Mouse (Mus musculus): ENCODE data around the gene Knop1. TPM values are rescaled to one million over a fixed set of nuclear protein-coding genes. Genes with fewer than 3 reads are reported as not detected.

Gene Knop1
- polyA plus RNA-seq (2014; fragmentation: Nextera tagmentation; extraction: Ambion mirVana) = 89.8 and 95.9 TPM in 2 replicates

DNA sequence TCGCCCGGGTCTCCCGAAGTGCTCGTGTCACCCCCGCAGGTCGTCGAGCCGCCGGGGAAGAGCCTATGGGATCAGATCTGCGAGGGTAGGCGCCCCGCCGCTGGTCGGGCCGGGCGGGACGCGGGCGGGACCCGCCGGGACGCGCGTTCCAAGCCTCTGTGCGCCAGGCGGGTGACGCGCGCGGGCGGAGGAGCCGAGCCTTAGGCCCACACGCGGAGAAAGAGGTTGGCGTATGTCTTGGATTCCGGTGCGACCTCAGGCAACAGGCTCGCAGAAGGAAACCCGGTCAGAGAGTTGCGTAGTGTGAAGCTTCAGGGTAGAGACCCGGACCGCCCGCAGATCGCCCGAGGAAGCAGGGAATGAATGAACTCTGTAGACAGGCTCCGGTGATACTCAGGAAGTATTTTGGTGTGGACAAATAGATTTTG is at the start of gene Knop1:
TSS of gene Knop1 (minus strand) at position 378 of the 428 bp plus-strand sequence.
- H3K4me2 ChIP-seq = peak within 1 kb of the TSS; percentile 65
- H3K4me1 ChIP-seq (ENCODE audit: insufficient read depth) = peaks cover 2% of the 10 kb centered on the region; the same call in 1 of the 2 replicates
- DNase-seq = peak; percentile 69

GRCm38 (mm10) chr7:118904530-118904929 is 48.5 kb upstream of the Knop1 start:
- H3K4me1 ChIP-seq (ENCODE audit: insufficient read depth) = peaks cover 3% of the 10 kb centered on the region; the same call in 1 of the 2 replicates
- no peak overlapping the region for H3K4me3 ChIP-seq (ENCODE audit: low read depth, low read length)
- no peak overlapping the region for H3K27ac ChIP-seq (ENCODE audit: low read depth)
- DNase-seq (no peak), ATAC-seq (ENCODE audit: insufficient read depth) (no peak)
- H3K4me2 ChIP-seq = no peak overlapping the region
- no peaks in the 10 kb centered on the region for H3K36me3 ChIP-seq (ENCODE audit: insufficient read depth)
- no peaks in the 10 kb centered on the region for H3K27me3 ChIP-seq (ENCODE audit: insufficient read depth, low read length)
- H3K9ac ChIP-seq = no peak overlapping the region
- TF ChIP-seq CTCF (IDR thresholded peaks at IDR 0.05; ENCODE audit: low read depth) = no peak
- no peaks in the 10 kb centered on the region for H3K9me3 ChIP-seq (ENCODE audit: low read depth, low read length)
- 81% methylated on average over 4 of the region's 4 CpGs for WGBS

More for the DNA sequence above, at the start of gene Knop1:
- no peak for TF ChIP-seq CTCF (IDR thresholded peaks at IDR 0.05; ENCODE audit: low read depth)
- H3K4me3 ChIP-seq (ENCODE audit: low read depth, low read length) = peak within 1 kb of the TSS; percentile 78
- H3K9me3 ChIP-seq (ENCODE audit: low read depth, low read length) = no peaks in the 10 kb centered on the region
- peak; percentile 86 for ATAC-seq (ENCODE audit: insufficient read depth)
- peak within 1 kb of the TSS; percentile 44 for H3K27ac ChIP-seq (ENCODE audit: low read depth)
- peaks cover 26% of the 10 kb centered on the region for H3K36me3 ChIP-seq (ENCODE audit: insufficient read depth)
- H3K27me3 ChIP-seq (ENCODE audit: insufficient read depth, low read length) = no peaks in the 10 kb centered on the region
- WGBS = 1% methylated on average over 46 of the region's 46 CpGs
- peak within 1 kb of the TSS; percentile 69 for H3K9ac ChIP-seq

GRCm38 (mm10) chr7:118903879-118904278 is 47.8 kb upstream of the Knop1 start:
- WGBS = 89% methylated on average over 9 of the region's 9 CpGs
- Histone ChIP-seq H3K4me1 (ENCODE audit: insufficient read depth) (peaks cover 3% of the 10 kb centered on the region; the same call in 1 of the 2 replicates), H3K27ac (ENCODE audit: low read depth) (no peak overlapping the region), H3K36me3 (ENCODE audit: insufficient read depth) (no peaks in the 10 kb centered on the region), H3K27me3 (ENCODE audit: insufficient read depth, low read length) (no peaks in the 10 kb centered on the region), H3K9me3 (ENCODE audit: low read depth, low read length) (no peaks in the 10 kb centered on the region), H3K4me2 (no peak overlapping the region), H3K9ac (no peak overlapping the region), H3K4me3 (ENCODE audit: low read depth, low read length) (no peak overlapping the region)
- ATAC-seq (ENCODE audit: insufficient read depth) (no peak), DNase-seq (no peak)
- no peak for TF ChIP-seq CTCF (IDR thresholded peaks at IDR 0.05; ENCODE audit: low read depth)

GRCm38 (mm10) chr7:118902944-118903343 is 46.9 kb upstream of the Knop1 start:
- ATAC-seq (ENCODE audit: insufficient read depth) = peak; percentile 93
- Histone ChIP-seq H3K4me2 (peak overlapping the region; percentile 18), H3K9ac (no peak overlapping the region), H3K9me3 (ENCODE audit: low read depth, low read length) (no peaks in the 10 kb centered on the region), H3K4me1 (ENCODE audit: insufficient read depth) (peaks cover 3% of the 10 kb centered on the region; the same call in 1 of the 2 replicates), H3K27ac (ENCODE audit: low read depth) (peak overlapping the region; percentile 54; the same call in 1 of the 2 replicates), H3K36me3 (ENCODE audit: insufficient read depth) (no peaks in the 10 kb centered on the region), H3K27me3 (ENCODE audit: insufficient read depth, low read length) (no peaks in the 10 kb centered on the region), H3K4me3 (ENCODE audit: low read depth, low read length) (no peak overlapping the region)
- no peak for TF ChIP-seq CTCF (IDR thresholded peaks at IDR 0.05; ENCODE audit: low read depth)
- peak; percentile 95 for DNase-seq
- 15% methylated on average over 13 of the region's 13 CpGs for WGBS

GRCm38 (mm10) chr7:118900090-118900489 is 44.0 kb upstream of the Knop1 start:
- peaks cover 8% of the 10 kb centered on the region; the same call in 1 of the 2 replicates for H3K4me1 ChIP-seq (ENCODE audit: insufficient read depth)

GRCm38 (mm10) chr7:118898063-118898462 is 42.0 kb upstream of the Knop1 start:
- H3K9me3 ChIP-seq (ENCODE audit: low read depth, low read length) = no peaks in the 10 kb centered on the region
- H3K4me1 ChIP-seq (ENCODE audit: insufficient read depth) = peaks cover 8% of the 10 kb centered on the region; the same call in 1 of the 2 replicates
- H3K27me3 ChIP-seq (ENCODE audit: insufficient read depth, low read length) = no peaks in the 10 kb centered on the region

More at GRCm38 (mm10) chr7:118900090-118900489, 44.0 kb upstream of the Knop1 start:
- H3K9ac ChIP-seq = no peak overlapping the region
- H3K36me3 ChIP-seq (ENCODE audit: insufficient read depth) = no peaks in the 10 kb centered on the region
- WGBS = 65% methylated on average over 2 of the region's 2 CpGs
- DNase-seq (no peak), ATAC-seq (ENCODE audit: insufficient read depth) (no peak)
- H3K27me3 ChIP-seq (ENCODE audit: insufficient read depth, low read length) = no peaks in the 10 kb centered on the region
- no peak for TF ChIP-seq CTCF (IDR thresholded peaks at IDR 0.05; ENCODE audit: low read depth)
- no peak overlapping the region for H3K4me2 ChIP-seq
- H3K4me3 ChIP-seq (ENCODE audit: low read depth, low read length) = no peak overlapping the region
- H3K9me3 ChIP-seq (ENCODE audit: low read depth, low read length) = no peaks in the 10 kb centered on the region
- no peak overlapping the region for H3K27ac ChIP-seq (ENCODE audit: low read depth)

GRCm38 (mm10) chr7:118895469-118896450 is 39.7 kb upstream of the Knop1 start:
- Histone ChIP-seq H3K36me3 (ENCODE audit: insufficient read depth) (no peaks in the 10 kb centered on the region), H3K9ac (no peak overlapping the region), H3K4me1 (ENCODE audit: insufficient read depth) (0 out of 2 replicates have a peak, but pooled peaks cover 5% of the 10 kb centered on the region), H3K4me3 (ENCODE audit: low read depth, low read length) (no peak overlapping the region), H3K27me3 (ENCODE audit: insufficient read depth, low read length) (no peaks in the 10 kb centered on the region), H3K9me3 (ENCODE audit: low read depth, low read length) (no peaks in the 10 kb centered on the region), H3K27ac (ENCODE audit: low read depth) (peak overlapping the region; percentile 38; the same call in 1 of the 2 replicates), H3K4me2 (no peak overlapping the region)
- ATAC-seq (ENCODE audit: insufficient read depth) (0 out of 2 replicates have a peak, but pooled peaks have one; percentile 27), DNase-seq (peak; percentile 7)
- WGBS = 40% methylated on average over 10 of the region's 10 CpGs
- no peak for TF ChIP-seq CTCF (IDR thresholded peaks at IDR 0.05; ENCODE audit: low read depth)

More at GRCm38 (mm10) chr7:118898063-118898462, 42.0 kb upstream of the Knop1 start:
- DNase-seq = no peak
- no peak overlapping the region for H3K9ac ChIP-seq
- no peak for ATAC-seq (ENCODE audit: insufficient read depth)
- no peak overlapping the region for H3K27ac ChIP-seq (ENCODE audit: low read depth)
- 0 out of 2 replicates have a peak, but pooled peaks have one; percentile 5 for TF ChIP-seq CTCF (IDR thresholded peaks at IDR 0.05; ENCODE audit: low read depth)
- no peak overlapping the region for H3K4me3 ChIP-seq (ENCODE audit: low read depth, low read length)
- no peak overlapping the region for H3K4me2 ChIP-seq
- H3K36me3 ChIP-seq (ENCODE audit: insufficient read depth) = no peaks in the 10 kb centered on the region
